Mouse (Mus musculus): Measurements from ENCODE around the gene Srl.

DNA sequence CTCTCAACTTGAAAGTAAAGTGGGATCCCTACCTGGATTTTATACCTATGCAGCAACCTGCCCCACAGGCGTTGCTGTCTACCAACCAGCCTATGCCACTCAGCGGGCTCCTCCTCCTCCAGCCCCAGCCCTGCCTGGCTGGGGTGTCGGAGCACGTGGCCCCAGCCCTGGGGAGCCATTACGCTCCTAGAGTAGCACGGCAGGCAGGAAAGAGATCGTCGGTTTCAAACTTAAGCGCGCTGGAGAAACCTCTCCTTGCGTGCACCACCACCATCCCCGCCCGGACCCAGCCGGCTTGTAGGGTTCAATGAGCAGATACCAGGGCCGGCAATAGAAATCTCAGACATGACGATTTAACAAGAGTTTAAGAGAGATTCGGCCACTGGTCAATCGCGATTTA, 16.3 kb upstream of the Srl start:
- TF ChIP-seq CTCF (IDR thresholded peaks at IDR 0.05; ENCODE audit: insufficient read depth, low read length) (no peak), POLR2A (IDR thresholded peaks at IDR 0.05; ENCODE audit: borderline replicate concordance, extremely low read depth, low read depth, low read length) (peak; percentile 33; the same call in 1 of the 2 replicates)
